Mouse (Mus musculus) left cerebral cortex, adult 2 months (tissue): ENCODE results near the gene Agap2. TPM values are rescaled to one million over a fixed set of nuclear protein-coding genes. Genes with fewer than 3 reads are reported as not detected.
A peak's percentile ranks its signal among the peaks of the same experiment; 100 is the strongest.

Source experiments
- DNase-seq, 2 experiments: peaks; one replicate each; pipeline ENCODE4 v3.0.0; 2021 to 2022; ENCODE audit warnings: low spot score in 2 of 2, mixed read lengths in 1 of 2; ENCODE audit errors: extremely low spot score in 1 of 2
- H3K27ac ChIP-seq: fragments of 200-600 bp; 2 replicates; pipeline ENCODE4 v1.8.1; 2022
- H3K4me3 ChIP-seq: fragments of 200-600 bp; 2 replicates; pipeline ENCODE4 v1.8.1; 2022
- CTCF ChIP-seq: fragments of 200-600 bp; IDR thresholded peaks from 2 replicates; pipeline ENCODE4 v1.8.1; 2022; ENCODE audit warnings: antibody characterized with exemption, mild to moderate bottlenecking, moderate library complexity
- intact Hi-C: fragments of 180-260 bp; cut with DNase I; formaldehyde crosslinking; loops from one replicate; pipeline ENCODE4 v1.15.1; 2025
- total RNA-seq, 2 experiments: library from RNA; stranded (reverse); gene quantifications; 2 replicates each; pipeline ENCODE4 v1.2.3; 2021

Agap2 gene
- total RNA-seq, 2 experiments from 2014 or later, result 627 to 694 TPM

DNA sequence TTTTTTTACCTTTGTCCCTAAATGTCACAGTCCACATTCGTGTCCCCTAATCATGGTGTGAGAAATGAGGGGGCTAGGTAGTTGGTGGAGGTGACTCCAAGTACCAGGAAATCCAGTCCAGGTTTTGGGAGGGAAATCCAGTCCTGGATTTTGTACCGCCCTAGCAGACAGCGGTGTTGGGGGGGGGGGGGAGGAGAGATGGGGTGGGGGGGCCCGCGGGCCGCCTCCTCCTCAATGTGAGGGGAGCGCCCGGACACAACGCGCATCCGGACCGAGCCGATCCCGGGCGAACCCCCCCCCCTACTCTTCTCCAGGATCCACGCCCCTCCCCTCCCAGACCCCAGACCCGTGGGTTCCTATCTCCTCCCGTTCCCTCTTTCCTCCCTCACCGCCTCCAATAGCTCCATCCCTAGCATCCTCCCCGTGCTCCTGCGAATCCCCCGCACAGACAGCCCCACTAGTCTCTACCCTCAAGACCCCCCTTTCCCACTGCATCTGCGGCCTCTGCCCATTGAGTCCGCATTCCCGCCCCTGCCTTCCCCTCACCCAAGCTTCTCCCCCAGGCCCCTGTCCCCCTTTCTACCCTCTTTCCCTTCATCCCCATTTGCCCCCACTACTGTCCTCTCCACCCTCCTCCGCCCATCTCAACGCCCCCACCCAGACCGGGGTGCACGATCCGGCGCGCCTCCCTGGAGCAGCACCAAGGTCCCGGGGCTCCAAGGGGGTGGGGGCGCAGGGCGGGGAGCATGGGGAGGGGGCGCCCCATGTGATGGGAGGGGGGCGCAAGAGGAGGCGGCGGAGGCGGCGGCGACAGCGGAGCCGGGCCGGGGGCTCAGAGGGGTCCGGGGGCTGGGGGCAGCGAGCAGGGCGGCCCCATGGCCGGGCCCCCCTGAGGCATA is 3.8 kb downstream of the Agap2 start:
- Histone ChIP-seq H3K27ac (peak overlapping the region; percentile 96), H3K4me3 (peak overlapping the region; percentile 85)
- DNase-seq, result peak; percentile 73 to 82
- intact Hi-C loops, result no loop called here
- TF ChIP-seq CTCF, result no peak

GRCm38 (mm10) chr10:127079665-127080391 is 4.7 kb downstream of the Agap2 start:
- intact Hi-C loops, result no loop called here
- peak in 1 of 2 experiments; percentile 59 for DNase-seq
- peak; percentile 43 for TF ChIP-seq CTCF
- peak overlapping the region; percentile 96 for H3K27ac ChIP-seq
- H3K4me3 ChIP-seq, result peak overlapping the region; percentile 85

GRCm38 (mm10) chr10:127080901-127081780 is 6.1 kb downstream of the Agap2 start:
- Histone ChIP-seq H3K4me3 (peak overlapping the region; percentile 85), H3K27ac (peak overlapping the region; percentile 96)
- peak in 1 of 2 experiments; percentile 68 for DNase-seq
- intact Hi-C loops, result no loop called here
- TF ChIP-seq CTCF, result no peak; the same call in 1 of the 2 replicates

DNA sequence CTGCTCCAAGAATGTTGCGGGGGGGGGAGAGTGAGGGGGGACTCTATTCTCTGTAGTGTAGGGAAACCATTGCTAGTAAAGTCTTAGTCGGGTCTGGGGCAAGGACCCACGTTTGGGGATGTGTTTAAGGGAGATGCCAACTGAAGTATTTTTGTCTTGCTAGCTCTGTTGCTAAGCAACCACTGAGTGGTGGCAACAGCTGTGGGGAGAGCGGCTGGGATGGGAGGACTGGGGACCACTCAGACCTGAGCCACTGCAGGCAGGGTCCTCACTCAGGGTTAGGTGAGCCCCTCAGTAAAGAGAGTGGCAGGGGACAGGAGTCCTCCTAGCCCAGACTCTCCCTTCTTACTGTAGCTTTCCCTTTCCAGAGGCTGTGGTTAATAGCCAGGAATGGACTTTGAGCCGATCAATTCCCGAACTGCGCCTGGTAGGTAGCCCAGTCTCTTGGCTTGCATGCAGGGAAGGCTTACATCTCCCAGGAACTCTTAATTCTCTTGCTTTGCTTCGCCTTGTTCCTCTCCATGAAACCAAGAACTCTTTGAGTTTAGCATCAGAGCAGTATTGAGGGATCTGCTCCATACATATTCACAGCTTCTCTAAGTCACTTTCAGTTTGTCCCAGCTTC is 7.0 kb downstream of the Agap2 start:
- no peak for DNase-seq
- no peak for TF ChIP-seq CTCF
- H3K27ac ChIP-seq, result peak overlapping the region; percentile 96
- intact Hi-C loops, result no loop called here
- H3K4me3 ChIP-seq, result peak overlapping the region; percentile 85

- intact Hi-C loops, result no loop called here
- peak overlapping the region; percentile 17; the same call in 1 of the 2 replicates for H3K27ac ChIP-seq
- H3K4me3 ChIP-seq, result no peak overlapping the region
- no peak; the same call in 1 of the 2 replicates for TF ChIP-seq CTCF
- DNase-seq, result no peak
These were observed 8.3 kb downstream of the Agap2 start for GRCm38 (mm10) chr10:127083292-127083914.

- no peak overlapping the region for H3K4me3 ChIP-seq
- TF ChIP-seq CTCF, result no peak; the same call in 1 of the 2 replicates
- intact Hi-C loops, result no loop called here
- DNase-seq, result no peak
- no peak overlapping the region; the same call in 1 of the 2 replicates for H3K27ac ChIP-seq
These were observed 8.8 kb downstream of the Agap2 start for GRCm38 (mm10) chr10:127083915-127084306.

DNA sequence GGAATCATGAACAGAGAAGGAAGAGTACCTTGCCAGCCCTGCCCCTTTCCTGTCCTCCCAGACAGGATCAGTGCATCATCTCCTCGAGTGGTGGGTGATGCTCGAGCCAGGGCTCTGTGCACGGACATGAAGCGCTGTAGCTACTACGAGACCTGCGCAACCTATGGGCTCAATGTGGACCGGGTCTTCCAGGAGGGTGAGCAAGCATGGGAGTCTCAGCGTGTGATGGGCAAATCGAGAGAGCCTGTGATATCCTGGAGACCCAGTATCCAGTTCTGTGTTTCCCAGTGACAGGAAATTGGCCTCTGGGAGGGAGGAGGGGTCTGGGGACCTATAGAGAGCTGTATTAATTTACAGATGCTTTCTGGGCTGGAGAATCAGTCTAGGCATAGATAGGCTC is 10.0 kb downstream of the Agap2 start:
- DNase-seq, result no peak
- H3K4me3 ChIP-seq, result no peak overlapping the region
- intact Hi-C loops, result no loop called here
- H3K27ac ChIP-seq, result no peak overlapping the region
- no peak for TF ChIP-seq CTCF

DNA sequence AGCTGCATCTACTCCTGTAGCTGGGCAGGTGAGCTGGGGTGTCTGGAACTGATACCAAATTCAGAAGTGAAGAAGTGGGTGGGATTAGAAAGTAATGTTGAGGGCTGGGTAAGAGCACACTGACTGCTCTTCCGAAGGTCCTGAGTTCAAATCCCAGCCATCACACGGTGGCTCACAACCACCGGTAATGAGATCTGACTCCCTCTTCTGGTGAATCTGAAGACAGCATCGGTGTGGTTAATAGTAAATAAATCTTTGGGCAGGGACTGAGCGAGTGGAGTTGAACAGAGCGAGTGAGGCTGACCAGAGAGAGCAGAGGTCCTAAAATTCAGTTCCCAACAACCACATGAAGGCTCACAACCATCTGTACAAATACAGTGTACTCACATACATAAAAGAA is 10.5 kb downstream of the Agap2 start:
- H3K27ac ChIP-seq, result no peak overlapping the region
- no peak overlapping the region for H3K4me3 ChIP-seq
- TF ChIP-seq CTCF, result peak; percentile 30
- DNase-seq, result no peak
- intact Hi-C loops, result no loop called here

GRCm38 (mm10) chr10:127090560-127091411 is 15.7 kb downstream of the Agap2 start:
- no peak for TF ChIP-seq CTCF
- Histone ChIP-seq H3K27ac (peak overlapping the region; percentile 60), H3K4me3 (peak overlapping the region; percentile 13; the same call in 1 of the 2 replicates)
- intact Hi-C loops, result no loop called here
- DNase-seq, result peak; percentile 52 to 61
